Mouse (Mus musculus) urinary bladder, adult 18-20 months (tissue): ENCODE results near the gene Pabpn1l.
"Not testable (repeated sequence)": the region's sequence is repeated elsewhere in the genome, so short reads cannot be mapped to it uniquely, and the experiment has no call there.

Experiments
- DNase-seq, 2 experiments: peaks; one replicate each; pipeline ENCODE4 v3.0.0; 2022; ENCODE audit warnings: low spot score in 2 of 2, mixed read lengths in 2 of 2

Pabpn1l gene

GRCm38 (mm10) chr8:122575735-122576647 lies 46.5 kb downstream of the Pabpn1l start:
- no peak for DNase-seq

DNA sequence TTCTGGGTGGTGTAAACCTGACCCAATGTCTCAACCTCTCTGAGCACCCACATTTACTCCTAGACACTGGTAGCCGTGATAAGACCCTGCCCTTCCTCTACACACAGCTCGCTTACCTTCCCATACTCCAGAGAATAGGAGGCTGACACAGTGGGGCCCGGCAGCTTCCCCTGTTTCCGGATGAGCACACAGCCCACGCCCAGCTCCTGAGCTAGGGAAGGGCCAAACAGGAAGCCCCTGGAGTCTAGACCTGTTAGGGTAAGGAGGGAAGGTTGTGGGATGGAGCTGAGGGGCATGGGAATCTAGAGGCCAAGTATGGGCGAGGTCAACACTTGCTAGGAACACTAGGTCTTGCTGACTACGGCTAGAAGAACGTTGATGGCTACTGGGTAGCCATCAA lies 47.3 kb downstream of the Pabpn1l start:
- DNase-seq: no peak

DNA sequence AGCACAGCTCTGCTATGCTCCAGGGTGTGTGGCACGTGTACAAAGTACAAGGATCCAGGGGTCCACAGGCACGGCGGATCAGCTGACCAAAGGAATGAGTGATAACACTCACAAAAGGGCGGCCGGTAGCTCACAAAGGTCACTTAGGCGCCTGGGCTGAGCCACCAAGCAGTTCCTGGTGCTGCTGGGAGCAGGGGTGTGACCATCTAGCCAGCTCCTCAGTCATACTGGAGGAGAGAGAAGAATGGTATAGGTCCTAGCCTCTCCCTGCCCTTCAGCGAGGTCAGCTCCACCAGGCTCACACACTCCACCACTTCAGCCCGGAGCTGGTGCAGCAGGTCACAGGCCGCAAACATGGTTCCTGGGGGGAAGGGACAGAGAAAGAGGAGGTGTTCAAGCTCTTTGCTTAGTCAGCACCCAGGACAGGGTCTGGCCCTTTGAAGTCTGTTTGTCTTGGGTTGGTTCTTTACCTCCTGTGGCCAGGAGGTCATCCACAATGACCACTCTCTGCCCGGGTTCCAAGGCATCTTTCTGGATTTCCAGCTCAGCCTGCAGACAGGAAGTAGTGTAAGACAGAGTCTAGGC lies 47.8 kb downstream of the Pabpn1l start:
- DNase-seq: no peak

DNA sequence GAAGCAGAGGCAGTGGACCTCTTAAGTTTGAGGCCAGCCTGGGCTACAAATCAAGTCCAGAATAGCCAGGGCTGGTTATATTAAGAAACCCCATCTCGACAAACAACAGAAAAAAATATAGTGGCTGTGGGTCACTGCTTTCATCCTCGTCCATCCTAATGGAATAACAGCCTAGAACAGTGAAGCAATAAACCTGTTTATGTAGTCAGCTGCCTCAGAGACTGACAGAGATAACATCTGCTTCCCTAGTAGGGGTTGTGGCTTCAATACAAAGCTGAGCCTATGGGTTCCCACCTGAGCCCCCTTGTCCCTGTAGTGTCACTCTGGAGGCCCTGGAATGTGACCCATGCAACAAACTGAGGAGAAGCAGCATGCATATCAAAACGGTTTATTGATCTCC lies 48.3 kb downstream of the Pabpn1l start:
- DNase-seq: no peak

DNA sequence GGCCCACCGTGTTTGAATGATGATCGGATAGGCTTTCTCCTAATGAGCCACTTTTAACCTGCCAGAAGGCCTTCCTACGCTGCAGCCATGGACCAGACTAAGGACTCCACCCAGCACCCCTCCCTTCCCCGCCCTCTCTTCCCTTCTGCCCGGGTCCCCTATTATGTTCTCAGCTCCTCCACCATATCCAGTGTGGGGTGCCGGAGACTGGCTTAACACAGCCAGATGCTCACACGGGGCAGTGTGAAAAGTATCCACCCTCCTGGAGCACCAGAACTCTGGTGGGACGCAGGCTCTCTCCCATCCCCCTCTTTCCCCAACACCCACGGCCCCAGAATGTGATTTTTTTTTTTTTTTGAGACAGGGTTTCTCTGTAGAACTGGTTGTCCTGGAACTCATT lies 49.0 kb downstream of the Pabpn1l start:
- DNase-seq: no peak

DNA sequence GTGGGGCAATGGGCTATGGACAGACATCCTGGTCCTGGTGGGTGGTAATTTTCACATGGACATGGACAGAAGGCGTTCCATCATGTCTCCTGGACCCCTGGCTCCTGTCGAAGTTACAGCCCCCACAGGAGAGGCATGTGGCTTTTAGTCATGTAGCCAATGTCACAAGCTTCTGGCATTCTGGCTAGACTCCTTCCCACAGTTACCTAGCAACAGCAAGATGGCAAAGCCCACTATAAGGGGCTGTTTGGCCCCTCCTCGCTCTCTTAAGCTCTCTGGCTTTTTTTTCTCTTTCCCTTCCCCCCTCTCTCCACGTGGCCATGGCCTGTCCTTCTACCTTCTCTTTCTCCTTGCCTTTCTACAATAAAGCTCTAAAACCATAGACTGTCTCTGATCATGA lies 49.4 kb downstream of the Pabpn1l start:
- DNase-seq: not testable (repeated sequence)

- no peak for DNase-seq
Measured at GRCm38 (mm10) chr8:122572751-122573150, 49.8 kb downstream of the Pabpn1l start.

- no peak for DNase-seq
Measured at GRCm38 (mm10) chr8:122571750-122572267, 50.7 kb downstream of the Pabpn1l start.

GRCm38 (mm10) chr8:122571153-122571552 lies 51.4 kb downstream of the Pabpn1l start:
- DNase-seq: no peak

DNA sequence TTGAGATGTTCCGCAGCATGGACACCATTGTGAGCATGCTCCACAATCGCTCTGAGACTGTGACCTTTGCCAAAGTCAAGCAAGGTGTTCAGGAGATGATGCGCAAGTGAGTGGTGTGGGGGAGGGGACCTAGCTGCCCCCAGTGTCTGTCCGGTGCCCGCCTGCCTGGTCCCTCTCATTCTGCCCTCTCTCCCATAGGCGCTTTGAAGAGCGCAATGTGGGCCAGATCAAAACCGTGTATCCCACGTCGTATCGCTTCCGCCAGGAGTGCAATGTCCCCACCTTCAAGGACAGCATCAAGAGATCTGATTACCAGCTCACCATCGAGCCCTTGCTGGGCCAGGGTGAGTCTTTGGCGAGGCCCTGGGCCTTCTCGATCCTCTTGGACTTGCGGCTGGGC lies 52.5 kb downstream of the Pabpn1l start:
- DNase-seq: no peak
